Mouse (Mus musculus) midbrain, embryonic 14.5 days (tissue): Measurements from ENCODE around the gene Smurf1. TPM values are rescaled to one million over a fixed set of nuclear protein-coding genes. Genes with fewer than 3 reads are reported as not detected.

Experiments used
- ATAC-seq: fragments of 200-750 bp; cut with Nextera tagmentation; 2 replicates; pipeline ENCODE4 v1.8.0; 2017; ENCODE audit warnings: moderate number of reproducible peaks, moderate library complexity; ENCODE audit not compliant: low FRiP score, low TSS enrichment
- DNase-seq: peaks from one replicate; pipeline ENCODE4 v3.0.0-alpha.2; 2015
- H3K27ac ChIP-seq: fragments of 300-500 bp; sonication (generic); replicated peaks from 2 replicates; pipeline ENCODE4 v1.5.1; 2014; ENCODE audit warnings: mild to moderate bottlenecking, low read depth, low read length, moderate library complexity
- H3K27me3 ChIP-seq: fragments of 300-500 bp; sonication (generic); 2 replicates; pipeline ENCODE4 v1.6.1; 2014; ENCODE audit warnings: low read length, control low read depth, mixed read lengths; ENCODE audit not compliant: control insufficient read depth, insufficient read depth
- H3K36me3 ChIP-seq: fragments of 300-500 bp; sonication (generic); 2 replicates; pipeline ENCODE4 v1.6.1; 2014; ENCODE audit warnings: low read length, control low read depth; ENCODE audit not compliant: control insufficient read depth, insufficient read depth
- H3K4me1 ChIP-seq: fragments of 300-500 bp; sonication (generic); 2 replicates; pipeline ENCODE4 v1.6.1; 2014; ENCODE audit warnings: mild to moderate bottlenecking, antibody characterized with exemption, low read length, control low read depth; ENCODE audit not compliant: control insufficient read depth, insufficient read depth
- H3K4me2 ChIP-seq: fragments of 300-500 bp; sonication (generic); 2 replicates; pipeline ENCODE4 v1.6.1; 2014; ENCODE audit warnings: mild to moderate bottlenecking, low read length, moderate library complexity
- H3K4me3 ChIP-seq: fragments of 300-500 bp; sonication (generic); replicated peaks from 2 replicates; pipeline ENCODE4 v1.5.1; 2014; ENCODE audit warnings: low read depth, low read length
- H3K9ac ChIP-seq: fragments of 300-500 bp; sonication (generic); replicated peaks from 2 replicates; pipeline ENCODE4 v1.6.1; 2014; ENCODE audit warnings: mild to moderate bottlenecking, low read length, moderate library complexity
- H3K9me3 ChIP-seq: fragments of 300-500 bp; sonication (generic); 2 replicates; pipeline ENCODE4 v1.6.1; 2016; ENCODE audit warnings: low read length, control low read depth, mixed read lengths; ENCODE audit not compliant: control insufficient read depth
- WGBS: fragments of 180-500 bp; shearing (Covaris S2); extraction: QIAGEN DNeasy Blood & Tissue Kit; methylation state at CpG from one replicate; pipeline ENCODE4 v1.1.7; 2014; 5-methylcytosine and 5-hydroxymethylcytosine counted together
- polyA plus RNA-seq: library from polyadenylated mRNA; unstranded; fragments of >200 nt; fragmentation: Nextera tagmentation; extraction: Ambion mirVana; gene quantifications from 2 replicates; pipeline ENCODE4 v1.2.1, GENCODE M21; 2014

Smurf1 gene
- polyA plus RNA-seq, 1 experiment from 2014 or later: 44.9 TPM

GRCm38 (mm10) chr5:144877021-144877420 is 88.6 kb downstream of the Smurf1 start:
- WGBS: 93% methylated on average over 15 of the region's 15 CpGs
- H3K4me3 ChIP-seq: no peak overlapping the region
- no peak for DNase-seq
- H3K4me1 ChIP-seq: no peaks in the 10 kb centered on the region
- H3K9me3 ChIP-seq: no peaks in the 10 kb centered on the region
- peaks cover 56% of the 10 kb centered on the region for H3K36me3 ChIP-seq
- H3K9ac ChIP-seq: no peak overlapping the region
- H3K27me3 ChIP-seq: no peaks in the 10 kb centered on the region
- ATAC-seq: no peak
- no peak overlapping the region for H3K4me2 ChIP-seq
- no peak overlapping the region for H3K27ac ChIP-seq

- peak; percentile 88 for DNase-seq
- ATAC-seq: peak; percentile 43; the same call in 1 of the 2 replicates
- WGBS: 18% methylated on average over 13 of the region's 13 CpGs
- Histone ChIP-seq H3K27ac (no peak overlapping the region), H3K9me3 (no peaks in the 10 kb centered on the region), H3K4me2 (no peak overlapping the region), H3K4me1 (no peaks in the 10 kb centered on the region), H3K27me3 (no peaks in the 10 kb centered on the region), H3K4me3 (no peak overlapping the region), H3K9ac (no peak overlapping the region), H3K36me3 (peaks cover 45% of the 10 kb centered on the region)
These were observed 89.8 kb downstream of the Smurf1 start for GRCm38 (mm10) chr5:144875892-144876291.

- 85% methylated on average over 6 of the region's 6 CpGs for WGBS
- DNase-seq: no peak
- ATAC-seq: no peak; the same call in 1 of the 2 replicates
These were observed 90.4 kb downstream of the Smurf1 start for GRCm38 (mm10) chr5:144875227-144875626.

GRCm38 (mm10) chr5:144872867-144873266 is 92.8 kb downstream of the Smurf1 start:
- Histone ChIP-seq H3K27me3 (no peaks in the 10 kb centered on the region), H3K4me1 (no peaks in the 10 kb centered on the region), H3K27ac (no peak overlapping the region), H3K9me3 (no peaks in the 10 kb centered on the region), H3K36me3 (peaks cover 15% of the 10 kb centered on the region), H3K9ac (no peak overlapping the region), H3K4me2 (no peak overlapping the region), H3K4me3 (no peak overlapping the region)
- no peak for DNase-seq
- ATAC-seq: no peak
- 84% methylated on average over 3 of the region's 3 CpGs for WGBS

More at GRCm38 (mm10) chr5:144875227-144875626, 90.4 kb downstream of the Smurf1 start:
- no peak overlapping the region for H3K4me3 ChIP-seq
- H3K36me3 ChIP-seq: peaks cover 39% of the 10 kb centered on the region
- no peaks in the 10 kb centered on the region for H3K27me3 ChIP-seq
- H3K9me3 ChIP-seq: no peaks in the 10 kb centered on the region
- H3K27ac ChIP-seq: no peak overlapping the region
- H3K9ac ChIP-seq: no peak overlapping the region
- H3K4me2 ChIP-seq: no peak overlapping the region
- no peaks in the 10 kb centered on the region for H3K4me1 ChIP-seq

GRCm38 (mm10) chr5:144872326-144872725 is 93.3 kb downstream of the Smurf1 start:
- no peak for ATAC-seq
- 86% methylated on average over 5 of the region's 5 CpGs for WGBS
- Histone ChIP-seq H3K4me3 (no peak overlapping the region), H3K27ac (no peak overlapping the region), H3K9me3 (no peaks in the 10 kb centered on the region), H3K4me1 (no peaks in the 10 kb centered on the region), H3K36me3 (peaks cover 10% of the 10 kb centered on the region), H3K27me3 (no peaks in the 10 kb centered on the region), H3K9ac (no peak overlapping the region), H3K4me2 (no peak overlapping the region)
- no peak for DNase-seq

- Histone ChIP-seq H3K27ac (no peak overlapping the region), H3K4me3 (no peak overlapping the region), H3K9me3 (no peaks in the 10 kb centered on the region), H3K4me1 (no peaks in the 10 kb centered on the region), H3K9ac (no peak overlapping the region), H3K36me3 (peaks cover 5% of the 10 kb centered on the region), H3K27me3 (no peaks in the 10 kb centered on the region), H3K4me2 (no peak overlapping the region)
- DNase-seq: peak; percentile 13
- WGBS: 100% methylated on average over 1 of the region's 1 CpGs
- no peak for ATAC-seq
These were observed 93.9 kb downstream of the Smurf1 start for GRCm38 (mm10) chr5:144871775-144872174.

GRCm38 (mm10) chr5:144870782-144871181 is 94.9 kb downstream of the Smurf1 start:
- no peaks in the 10 kb centered on the region for H3K4me1 ChIP-seq
- H3K4me3 ChIP-seq: no peak overlapping the region
- H3K9ac ChIP-seq: no peak overlapping the region
- no peaks in the 10 kb centered on the region for H3K27me3 ChIP-seq
- no peak overlapping the region for H3K4me2 ChIP-seq
- WGBS: 90% methylated on average over 7 of the region's 7 CpGs
- no peaks in the 10 kb centered on the region for H3K9me3 ChIP-seq
- no peaks in the 10 kb centered on the region for H3K36me3 ChIP-seq
- no peak overlapping the region for H3K27ac ChIP-seq
- ATAC-seq (no peak), DNase-seq (no peak)

GRCm38 (mm10) chr5:144869466-144869865 is 96.2 kb downstream of the Smurf1 start:
- DNase-seq (no peak), ATAC-seq (no peak)
- Histone ChIP-seq H3K27ac (no peak overlapping the region), H3K4me3 (no peak overlapping the region), H3K4me2 (no peak overlapping the region), H3K9me3 (no peaks in the 10 kb centered on the region), H3K4me1 (no peaks in the 10 kb centered on the region), H3K36me3 (no peaks in the 10 kb centered on the region), H3K27me3 (no peaks in the 10 kb centered on the region), H3K9ac (no peak overlapping the region)
- 62% methylated on average over 7 of the region's 7 CpGs for WGBS

GRCm38 (mm10) chr5:144866923-144867322 is 98.7 kb downstream of the Smurf1 start:
- ATAC-seq (no peak), DNase-seq (peak; percentile 55)
- Histone ChIP-seq H3K4me1 (no peaks in the 10 kb centered on the region), H3K9ac (no peak overlapping the region), H3K27ac (no peak overlapping the region), H3K36me3 (no peaks in the 10 kb centered on the region), H3K4me3 (no peak overlapping the region), H3K9me3 (no peaks in the 10 kb centered on the region), H3K4me2 (no peak overlapping the region), H3K27me3 (no peaks in the 10 kb centered on the region)
- WGBS: 83% methylated on average over 8 of the region's 8 CpGs
